ENCODE assay signal across 13 mouse cellular contexts in the genomic region with DNA sequence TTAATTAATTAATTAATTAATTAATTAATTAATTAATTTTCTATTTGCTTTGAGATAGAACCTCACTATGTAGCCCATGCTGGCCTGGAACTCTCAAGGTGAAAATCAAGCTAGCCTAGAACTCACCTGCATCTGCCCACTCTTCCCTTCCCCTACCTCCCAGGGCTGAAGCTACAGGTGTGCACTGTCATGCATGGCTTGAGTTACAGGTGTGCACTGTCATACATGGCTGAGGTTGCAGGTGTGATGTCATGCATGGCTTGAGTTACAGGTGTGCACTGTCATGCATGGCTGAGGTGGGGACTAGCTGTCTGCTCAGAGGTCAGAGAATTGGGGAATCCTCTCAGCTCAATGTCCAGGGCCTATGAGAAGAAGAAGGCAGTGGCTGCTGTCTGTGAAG. TPM values are rescaled to one million over a fixed set of nuclear protein-coding genes. Genes with fewer than 3 reads are reported as not detected.
"Had no signal": no experiment of that assay in that cellular context is flagged by ENCODE, and none has a peak within 500 bp of the region (broad histone marks: within the 10 kb centered on the region; RNA-seq: fewer than 3 reads in every experiment).

No protein-coding gene starts in this region.

RNA-seq across cellular contexts. Expression of a gene that starts 29.0 kb away (rescaled TPM):
- polyA plus RNA-seq: neural tube, embryonic 11.5 days; neural tube, embryonic 12.5 days; neural tube, embryonic 13.5 days; neural tube, embryonic 14.5 days; neural tube, embryonic 15.5 days; small intestine, adult 2 months; spleen, adult 2 months; stomach, embryonic 14.5 days; stomach, embryonic 15.5 days; stomach, embryonic 16.5 days; testis, adult 2 months; thymus, adult 2 months; thymus, postnatal 0 days had no signal
